Mouse (Mus musculus) heart, postnatal 0 days (tissue): ENCODE results near the gene Rai1. TPM values are rescaled to one million over a fixed set of nuclear protein-coding genes. Genes with fewer than 3 reads are reported as not detected.
A peak's percentile ranks its signal among the peaks of the same experiment; 100 is the strongest.

Source experiments
- ATAC-seq: fragments of 200-750 bp; cut with Nextera tagmentation; 2 replicates; pipeline ENCODE4 v1.8.0; 2017; ENCODE audit warnings: low read depth, moderate number of reproducible peaks, moderate library complexity; ENCODE audit not compliant: insufficient read depth
- DNase-seq: peaks from one replicate; pipeline ENCODE4 v3.0.0-alpha.2; 2016; ENCODE audit warnings: low spot score
- H3K27ac ChIP-seq: fragments of 300-500 bp; sonication (generic); 2 replicates; pipeline ENCODE4 v1.5.1; 2014; ENCODE audit warnings: low read depth, mild to moderate bottlenecking
- H3K27me3 ChIP-seq: fragments of 300-500 bp; sonication (generic); 2 replicates; pipeline ENCODE4 v1.6.1; 2014; ENCODE audit warnings: low read length, mixed read lengths; ENCODE audit not compliant: control insufficient read depth, insufficient read depth
- H3K36me3 ChIP-seq: fragments of 300-500 bp; sonication (generic); replicated peaks from 2 replicates; pipeline ENCODE4 v1.6.1; 2014; ENCODE audit warnings: low read length, mixed read lengths; ENCODE audit not compliant: control insufficient read depth, insufficient read depth
- H3K4me1 ChIP-seq: fragments of 300-500 bp; sonication (generic); 2 replicates; pipeline ENCODE4 v1.6.1; 2014; ENCODE audit warnings: antibody characterized with exemption; ENCODE audit not compliant: control insufficient read depth, insufficient read depth
- H3K4me2 ChIP-seq: fragments of 300-500 bp; sonication (generic); 2 replicates; pipeline ENCODE4 v1.6.1; 2014; ENCODE audit warnings: low read depth, mild to moderate bottlenecking, low read length, moderate library complexity
- H3K4me3 ChIP-seq: fragments of 300-500 bp; sonication (generic); 2 replicates; pipeline ENCODE4 v1.5.1; 2014; ENCODE audit warnings: low read depth, low read length
- H3K9ac ChIP-seq: fragments of 300-500 bp; sonication (generic); replicated peaks from 2 replicates; pipeline ENCODE4 v1.6.1; 2014; ENCODE audit warnings: low read depth, low read length, mixed read lengths
- H3K9me3 ChIP-seq: fragments of 300-500 bp; sonication (generic); replicated peaks from 2 replicates; pipeline ENCODE4 v1.6.1; 2016; ENCODE audit warnings: low read length; ENCODE audit not compliant: control insufficient read depth
- CTCF ChIP-seq: IDR thresholded peaks from 2 replicates; pipeline ENCODE4 v1.5.1; 2016; ENCODE audit warnings: antibody characterized with exemption, control low read depth, low read depth
- EP300 ChIP-seq: IDR thresholded peaks from 2 replicates; pipeline ENCODE4 v1.6.1; 2016; ENCODE audit warnings: antibody characterized with exemption, low read depth
- WGBS: fragments of 180-500 bp; shearing (Covaris S2); extraction: QIAGEN DNeasy Blood & Tissue Kit; methylation state at CpG from one replicate; pipeline ENCODE4 v1.1.7; 2014; 5-methylcytosine and 5-hydroxymethylcytosine counted together
- polyA plus RNA-seq: library from polyadenylated mRNA; unstranded; fragments of >200 nt; fragmentation: Nextera tagmentation; extraction: Ambion mirVana; gene quantifications from 2 replicates; pipeline ENCODE4 v1.2.1, GENCODE M21; 2015
- total RNA-seq: library from RNA; depleted of rRNA; stranded (reverse); fragments of >200 nt; gene quantifications from 2 replicates; pipeline ENCODE4 v1.2.3, GENCODE M21; 2014; ENCODE audit warnings: low replicate concordance

Rai1 gene
- total and polyA plus RNA-seq, 2 experiments from 2014 or later = 10.2 to 28.1 TPM

GRCm38 (mm10) chr11:60139734-60140371 lies 35.0 kb downstream of the Rai1 start:
- ATAC-seq = peak; percentile 47

GRCm38 (mm10) chr11:60140586-60141284 lies 35.9 kb downstream of the Rai1 start:
- Histone ChIP-seq H3K4me1 (peaks cover 32% of the 10 kb centered on the region), H3K9me3 (no peaks in the 10 kb centered on the region), H3K4me3 (peak overlapping the region; percentile 70), H3K27ac (peak overlapping the region; percentile 61; the same call in 1 of the 2 replicates), H3K4me2 (peak overlapping the region; percentile 99), H3K9ac (peak overlapping the region; percentile 57), H3K36me3 (peaks cover 8% of the 10 kb centered on the region; the same call in 1 of the 2 replicates), H3K27me3 (no peaks in the 10 kb centered on the region)
- 11% methylated on average over 29 of the region's 32 CpGs for whole genome bisulfite sequencing
- ATAC-seq = no peak
- TF ChIP-seq CTCF (no peak), EP300 (no peak)
- peak; percentile 16 for DNase-seq

More at GRCm38 (mm10) chr11:60139734-60140371, 35.0 kb downstream of the Rai1 start:
- peak; percentile 8; the same call in 1 of the 2 replicates for TF ChIP-seq CTCF
- TF ChIP-seq EP300 = no peak
- H3K4me1 ChIP-seq = peaks cover 35% of the 10 kb centered on the region
- peak overlapping the region; percentile 99 for H3K4me2 ChIP-seq
- peak overlapping the region; percentile 70 for H3K4me3 ChIP-seq
- DNase-seq = peak; percentile 51
- H3K27ac ChIP-seq = peak overlapping the region; percentile 61
- peaks cover 8% of the 10 kb centered on the region; the same call in 1 of the 2 replicates for H3K36me3 ChIP-seq
- peak overlapping the region; percentile 57 for H3K9ac ChIP-seq
- H3K9me3 ChIP-seq = no peaks in the 10 kb centered on the region
- WGBS = under 1% methylated on average over 59 of the region's 66 CpGs
- no peaks in the 10 kb centered on the region for H3K27me3 ChIP-seq

- 28% methylated on average over 7 of the region's 7 CpGs for WGBS
- H3K27ac ChIP-seq = no peak overlapping the region
- H3K36me3 ChIP-seq = peaks cover 8% of the 10 kb centered on the region; the same call in 1 of the 2 replicates
- H3K9me3 ChIP-seq = no peaks in the 10 kb centered on the region
- no peak overlapping the region for H3K9ac ChIP-seq
- TF ChIP-seq EP300 = no peak
- TF ChIP-seq CTCF = no peak
- peak overlapping the region; percentile 99 for H3K4me2 ChIP-seq
- H3K4me1 ChIP-seq = peaks cover 32% of the 10 kb centered on the region
- H3K4me3 ChIP-seq = peak overlapping the region; percentile 14; the same call in 1 of the 2 replicates
- no peak for DNase-seq
- ATAC-seq = no peak
- H3K27me3 ChIP-seq = no peaks in the 10 kb centered on the region
These were observed 36.4 kb downstream of the Rai1 start for GRCm38 (mm10) chr11:60141285-60141608.

- H3K4me2 ChIP-seq = no peak overlapping the region
- H3K4me1 ChIP-seq = peaks cover 36% of the 10 kb centered on the region
- no peak for TF ChIP-seq CTCF
- WGBS = 65% methylated on average over 4 of the region's 4 CpGs
- H3K27ac ChIP-seq = no peak overlapping the region
- no peaks in the 10 kb centered on the region for H3K9me3 ChIP-seq
- ATAC-seq (no peak), DNase-seq (no peak)
- no peaks in the 10 kb centered on the region for H3K27me3 ChIP-seq
- H3K9ac ChIP-seq = no peak overlapping the region
- H3K36me3 ChIP-seq = peaks cover 11% of the 10 kb centered on the region; the same call in 1 of the 2 replicates
- no peak overlapping the region for H3K4me3 ChIP-seq
These were observed 38.3 kb downstream of the Rai1 start for GRCm38 (mm10) chr11:60143086-60143485.

GRCm38 (mm10) chr11:60146170-60146569 lies 41.4 kb downstream of the Rai1 start:
- Histone ChIP-seq H3K4me1 (peaks cover 38% of the 10 kb centered on the region), H3K4me2 (no peak overlapping the region), H3K36me3 (peaks cover 11% of the 10 kb centered on the region; the same call in 1 of the 2 replicates), H3K9me3 (no peaks in the 10 kb centered on the region), H3K27me3 (no peaks in the 10 kb centered on the region), H3K27ac (no peak overlapping the region), H3K4me3 (no peak overlapping the region), H3K9ac (no peak overlapping the region)
- ATAC-seq (no peak), DNase-seq (no peak)
- TF ChIP-seq EP300 (no peak), CTCF (no peak)
- WGBS = 73% methylated on average over 4 of the region's 4 CpGs
